Mouse (Mus musculus): Measurements from ENCODE around the gene Rtbdn. TPM values are rescaled to one million over a fixed set of nuclear protein-coding genes. Genes with fewer than 3 reads are reported as not detected.

The Rtbdn gene
- polyA plus RNA-seq, 1 experiment from 2014 or later, result 0.28 TPM

DNA sequence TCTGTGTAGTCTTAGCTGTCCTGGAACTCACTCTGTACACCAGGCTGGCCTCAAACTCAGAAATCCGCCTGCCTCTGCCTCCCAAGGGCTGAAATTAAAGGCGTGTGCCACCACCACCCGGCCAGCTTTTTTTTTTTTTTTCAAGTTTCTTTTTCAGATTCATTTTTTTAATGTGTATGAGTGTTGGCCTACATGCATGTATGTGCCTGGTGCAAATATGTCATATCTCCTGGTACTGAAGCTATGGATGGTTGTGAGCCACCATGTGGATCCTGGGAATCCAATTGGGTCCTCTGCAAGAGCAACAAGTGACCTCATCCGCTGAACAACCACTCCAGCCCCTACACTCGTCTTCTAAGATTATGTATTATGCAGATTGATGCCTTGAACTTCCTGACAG, 40.6 kb downstream of the Rtbdn start:
- no peak overlapping the region for H3K4me2 ChIP-seq (ENCODE audit: low read depth, low read length)
- H3K27me3 ChIP-seq (ENCODE audit: control insufficient read depth, insufficient read depth, low read length), result no peaks in the 10 kb centered on the region
- H3K4me3 ChIP-seq (replicated peaks; ENCODE audit: low read length), result no peak overlapping the region
- ATAC-seq (ENCODE audit: insufficient read depth, low FRiP score), result no peak
- H3K4me1 ChIP-seq (ENCODE audit: control insufficient read depth, insufficient read depth, low read length), result peaks cover 32% of the 10 kb centered on the region
- WGBS, result 77% methylated on average over 5 of the region's 5 CpGs
- no peak overlapping the region for H3K9ac ChIP-seq (ENCODE audit: low read length)
- no peaks in the 10 kb centered on the region for H3K36me3 ChIP-seq (ENCODE audit: control insufficient read depth, insufficient read depth, low read length)
- no peak overlapping the region for H3K27ac ChIP-seq (ENCODE audit: low read length)
- H3K9me3 ChIP-seq (replicated peaks; ENCODE audit: control insufficient read depth, low read length), result no peaks in the 10 kb centered on the region

DNA sequence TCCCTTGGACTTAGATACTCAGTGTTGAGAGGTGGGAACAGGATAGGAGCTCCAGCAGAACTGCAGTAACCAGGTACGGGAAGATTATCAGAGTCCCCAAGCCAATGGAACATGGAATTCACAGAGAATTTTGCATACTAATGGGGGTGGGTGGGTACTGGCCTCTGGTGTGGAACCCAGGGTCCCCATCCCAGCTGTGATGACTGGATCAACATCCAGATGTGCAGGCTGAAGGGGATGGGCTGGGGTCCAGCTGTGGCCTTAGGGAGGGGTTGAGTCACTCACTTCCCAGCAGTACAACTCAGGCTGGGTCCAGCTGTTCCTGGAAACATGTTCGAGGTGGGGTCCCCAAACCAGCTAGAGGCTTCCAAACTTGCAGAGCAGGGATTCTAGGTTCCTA, 41.1 kb downstream of the Rtbdn start:
- Histone ChIP-seq H3K9me3 (replicated peaks; ENCODE audit: control insufficient read depth, low read length) (no peaks in the 10 kb centered on the region), H3K4me3 (replicated peaks; ENCODE audit: low read length) (no peak overlapping the region), H3K36me3 (ENCODE audit: control insufficient read depth, insufficient read depth, low read length) (no peaks in the 10 kb centered on the region), H3K27ac (ENCODE audit: low read length) (no peak overlapping the region), H3K9ac (ENCODE audit: low read length) (no peak overlapping the region), H3K4me2 (ENCODE audit: low read depth, low read length) (no peak overlapping the region), H3K27me3 (ENCODE audit: control insufficient read depth, insufficient read depth, low read length) (no peaks in the 10 kb centered on the region), H3K4me1 (ENCODE audit: control insufficient read depth, insufficient read depth, low read length) (peaks cover 28% of the 10 kb centered on the region)
- WGBS, result 67% methylated on average over 2 of the region's 2 CpGs
- no peak for ATAC-seq (ENCODE audit: insufficient read depth, low FRiP score)

- Histone ChIP-seq H3K27me3 (ENCODE audit: control insufficient read depth, insufficient read depth, low read length) (no peaks in the 10 kb centered on the region), H3K36me3 (ENCODE audit: control insufficient read depth, insufficient read depth, low read length) (no peaks in the 10 kb centered on the region), H3K4me3 (replicated peaks; ENCODE audit: low read length) (peak overlapping the region; percentile 62), H3K4me2 (ENCODE audit: low read depth, low read length) (peak overlapping the region; percentile 89), H3K4me1 (ENCODE audit: control insufficient read depth, insufficient read depth, low read length) (peaks cover 27% of the 10 kb centered on the region), H3K9me3 (replicated peaks; ENCODE audit: control insufficient read depth, low read length) (no peaks in the 10 kb centered on the region), H3K27ac (ENCODE audit: low read length) (peak overlapping the region; percentile 87), H3K9ac (ENCODE audit: low read length) (peak overlapping the region; percentile 61)
- ATAC-seq (ENCODE audit: insufficient read depth, low FRiP score), result no peak
- 11% methylated on average over 15 of the region's 15 CpGs for WGBS
Observed at GRCm38 (mm10) chr8:84989311-84989731, 42.5 kb downstream of the Rtbdn start.

GRCm38 (mm10) chr8:84989810-84990209, 43.0 kb downstream of the Rtbdn start:
- Histone ChIP-seq H3K27ac (ENCODE audit: low read length) (peak overlapping the region; percentile 87), H3K4me3 (replicated peaks; ENCODE audit: low read length) (peak overlapping the region; percentile 62), H3K9ac (ENCODE audit: low read length) (peak overlapping the region; percentile 76), H3K4me2 (ENCODE audit: low read depth, low read length) (peak overlapping the region; percentile 89), H3K36me3 (ENCODE audit: control insufficient read depth, insufficient read depth, low read length) (no peaks in the 10 kb centered on the region), H3K27me3 (ENCODE audit: control insufficient read depth, insufficient read depth, low read length) (no peaks in the 10 kb centered on the region), H3K9me3 (replicated peaks; ENCODE audit: control insufficient read depth, low read length) (no peaks in the 10 kb centered on the region), H3K4me1 (ENCODE audit: control insufficient read depth, insufficient read depth, low read length) (peaks cover 22% of the 10 kb centered on the region)
- peak; percentile 31 for ATAC-seq (ENCODE audit: insufficient read depth, low FRiP score)
- WGBS, result 0% methylated on average over 15 of the region's 15 CpGs

DNA sequence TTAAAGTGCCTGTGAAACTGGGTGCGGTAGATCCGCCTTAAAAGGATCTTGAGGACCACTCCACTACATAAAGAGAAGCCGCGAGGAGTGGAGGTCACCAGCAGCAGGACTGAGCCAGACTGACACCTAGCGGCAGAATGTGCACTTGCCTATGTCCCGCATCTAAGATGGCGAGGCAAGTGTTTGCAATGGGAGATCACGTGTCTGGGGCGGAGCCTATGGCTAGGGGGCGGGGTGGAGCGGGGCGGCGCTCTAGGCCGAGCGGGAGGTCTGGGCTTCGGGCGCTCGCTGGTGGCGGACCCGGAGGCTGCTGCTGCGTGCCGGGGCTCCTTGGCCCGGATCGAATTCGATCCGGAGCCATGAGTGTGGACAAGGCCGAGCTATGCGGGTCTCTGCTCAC, 43.6 kb downstream of the Rtbdn start, which contains the start of gene Hook2:
Gene Hook2, plus strand, starts transcription at position 255 of the 400 bp plus-strand sequence.
- H3K4me2 ChIP-seq (ENCODE audit: low read depth, low read length), result peak within 1 kb of the TSS; percentile 89

GRCm38 (mm10) chr8:84990836-84991235, 44.0 kb downstream of the Rtbdn start:
- H3K9me3 ChIP-seq (replicated peaks; ENCODE audit: control insufficient read depth, low read length), result no peaks in the 10 kb centered on the region
- 3% methylated on average over 15 of the region's 15 CpGs for WGBS
- ATAC-seq (ENCODE audit: insufficient read depth, low FRiP score), result peak; percentile 84

More for the DNA sequence above, 43.6 kb downstream of the Rtbdn start, which contains the start of gene Hook2:
- Histone ChIP-seq H3K4me3 (replicated peaks; ENCODE audit: low read length) (peak within 1 kb of the TSS; percentile 62), H3K27ac (ENCODE audit: low read length) (peak within 1 kb of the TSS; percentile 95), H3K9ac (ENCODE audit: low read length) (peak within 1 kb of the TSS; percentile 84), H3K27me3 (ENCODE audit: control insufficient read depth, insufficient read depth, low read length) (no peaks in the 10 kb centered on the region), H3K36me3 (ENCODE audit: control insufficient read depth, insufficient read depth, low read length) (no peaks in the 10 kb centered on the region), H3K4me1 (ENCODE audit: control insufficient read depth, insufficient read depth, low read length) (peaks cover 16% of the 10 kb centered on the region), H3K9me3 (replicated peaks; ENCODE audit: control insufficient read depth, low read length) (no peaks in the 10 kb centered on the region)
- ATAC-seq (ENCODE audit: insufficient read depth, low FRiP score), result peak; percentile 92
- under 1% methylated on average over 28 of the region's 28 CpGs for WGBS

GRCm38 (mm10) chr8:84994375-84994774, 47.6 kb downstream of the Rtbdn start:
- H3K27ac ChIP-seq (ENCODE audit: low read length), result no peak overlapping the region
- H3K9me3 ChIP-seq (replicated peaks; ENCODE audit: control insufficient read depth, low read length), result no peaks in the 10 kb centered on the region
- H3K27me3 ChIP-seq (ENCODE audit: control insufficient read depth, insufficient read depth, low read length), result no peaks in the 10 kb centered on the region
- no peak for ATAC-seq (ENCODE audit: insufficient read depth, low FRiP score)
- no peak overlapping the region for H3K9ac ChIP-seq (ENCODE audit: low read length)
- peaks cover 13% of the 10 kb centered on the region for H3K4me1 ChIP-seq (ENCODE audit: control insufficient read depth, insufficient read depth, low read length)
- WGBS, result 88% methylated on average over 9 of the region's 9 CpGs
- H3K4me2 ChIP-seq (ENCODE audit: low read depth, low read length), result no peak overlapping the region
- H3K4me3 ChIP-seq (replicated peaks; ENCODE audit: low read length), result no peak overlapping the region
- no peaks in the 10 kb centered on the region for H3K36me3 ChIP-seq (ENCODE audit: control insufficient read depth, insufficient read depth, low read length)

More at GRCm38 (mm10) chr8:84990836-84991235, 44.0 kb downstream of the Rtbdn start:
- H3K36me3 ChIP-seq (ENCODE audit: control insufficient read depth, insufficient read depth, low read length), result no peaks in the 10 kb centered on the region
- peaks cover 18% of the 10 kb centered on the region for H3K4me1 ChIP-seq (ENCODE audit: control insufficient read depth, insufficient read depth, low read length)
- peak overlapping the region; percentile 84 for H3K9ac ChIP-seq (ENCODE audit: low read length)
- peak overlapping the region; percentile 95 for H3K27ac ChIP-seq (ENCODE audit: low read length)
- peak overlapping the region; percentile 89 for H3K4me2 ChIP-seq (ENCODE audit: low read depth, low read length)
- H3K4me3 ChIP-seq (replicated peaks; ENCODE audit: low read length), result peak overlapping the region; percentile 62
- no peaks in the 10 kb centered on the region for H3K27me3 ChIP-seq (ENCODE audit: control insufficient read depth, insufficient read depth, low read length)

DNA sequence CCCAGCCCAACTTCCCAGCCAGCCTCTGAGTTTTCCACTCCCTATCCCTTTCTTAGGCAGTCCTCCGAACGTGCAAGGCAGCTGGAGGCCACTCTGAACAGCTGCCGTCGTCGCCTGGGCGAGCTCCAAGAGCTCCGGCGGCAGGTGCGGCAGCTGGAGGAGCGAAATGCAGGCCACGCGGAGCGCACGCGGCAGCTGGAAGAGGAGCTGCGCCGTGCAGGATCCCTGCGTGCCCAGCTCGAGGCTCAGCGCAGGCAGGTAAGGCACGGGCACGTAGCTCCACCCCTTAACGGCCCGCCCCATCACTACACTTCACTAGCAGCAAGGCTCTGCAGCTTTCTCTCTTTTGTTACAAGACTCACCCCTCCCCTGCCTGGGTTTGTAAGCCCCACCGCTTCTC, 48.9 kb downstream of the Rtbdn start:
- ATAC-seq (ENCODE audit: insufficient read depth, low FRiP score), result no peak
- H3K4me1 ChIP-seq (ENCODE audit: control insufficient read depth, insufficient read depth, low read length), result peaks cover 9% of the 10 kb centered on the region; the same call in 1 of the 2 replicates
- H3K27me3 ChIP-seq (ENCODE audit: control insufficient read depth, insufficient read depth, low read length), result no peaks in the 10 kb centered on the region
- 42% methylated on average over 25 of the region's 25 CpGs for WGBS
- no peak overlapping the region for H3K27ac ChIP-seq (ENCODE audit: low read length)
- H3K4me3 ChIP-seq (replicated peaks; ENCODE audit: low read length), result no peak overlapping the region
- H3K36me3 ChIP-seq (ENCODE audit: control insufficient read depth, insufficient read depth, low read length), result no peaks in the 10 kb centered on the region
- no peak overlapping the region for H3K9ac ChIP-seq (ENCODE audit: low read length)
- H3K9me3 ChIP-seq (replicated peaks; ENCODE audit: control insufficient read depth, low read length), result no peaks in the 10 kb centered on the region
- H3K4me2 ChIP-seq (ENCODE audit: low read depth, low read length), result no peak overlapping the region

- no peaks in the 10 kb centered on the region for H3K9me3 ChIP-seq (replicated peaks; ENCODE audit: control insufficient read depth, low read length)
- peaks cover 5% of the 10 kb centered on the region; the same call in 1 of the 2 replicates for H3K4me1 ChIP-seq (ENCODE audit: control insufficient read depth, insufficient read depth, low read length)
- H3K4me2 ChIP-seq (ENCODE audit: low read depth, low read length), result no peak overlapping the region
- H3K36me3 ChIP-seq (ENCODE audit: control insufficient read depth, insufficient read depth, low read length), result no peaks in the 10 kb centered on the region
- H3K9ac ChIP-seq (ENCODE audit: low read length), result no peak overlapping the region
- H3K27ac ChIP-seq (ENCODE audit: low read length), result no peak overlapping the region
- no peak for ATAC-seq (ENCODE audit: insufficient read depth, low FRiP score)
- no peak overlapping the region for H3K4me3 ChIP-seq (replicated peaks; ENCODE audit: low read length)
- WGBS, result 84% methylated on average over 5 of the region's 5 CpGs
- no peaks in the 10 kb centered on the region for H3K27me3 ChIP-seq (ENCODE audit: control insufficient read depth, insufficient read depth, low read length)
Observed at GRCm38 (mm10) chr8:84996978-84997377, 50.2 kb downstream of the Rtbdn start.

All from stomach, embryonic 16.5 days (tissue).